Mouse (Mus musculus): Measurements from ENCODE around the gene Rexo4. TPM values are rescaled to one million over a fixed set of nuclear protein-coding genes. Genes with fewer than 3 reads are reported as not detected.
A peak's percentile ranks its signal among the peaks of the same experiment; 100 is the strongest.

Rexo4 gene
- polyA plus RNA-seq, 1 experiment, result 19.2 TPM

DNA sequence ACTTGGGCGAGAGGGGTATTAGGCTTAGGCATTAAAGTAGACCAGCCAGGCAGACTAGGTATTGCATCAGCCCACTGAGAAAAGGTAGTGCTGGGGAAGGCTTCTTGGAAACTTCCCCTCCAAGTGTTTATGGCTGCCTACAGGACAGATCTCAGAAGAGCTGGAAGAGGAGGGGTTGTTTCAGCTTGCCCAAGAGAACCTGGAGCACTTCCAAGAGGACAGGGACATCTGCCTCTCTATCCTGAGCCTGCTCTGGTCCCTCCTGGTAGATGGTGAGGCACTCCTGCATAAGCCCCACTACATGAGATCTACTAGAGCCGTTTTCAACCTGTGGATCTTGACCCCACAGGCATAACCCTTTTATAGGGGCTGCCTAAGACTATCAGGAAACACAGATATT is 13.8 kb downstream of the Rexo4 start:
- H3K4me3 ChIP-seq (ENCODE audit: insufficient read depth, low read depth, low read length), result no peak overlapping the region
- 89% methylated on average over 2 of the region's 2 CpGs for WGBS
- 0 out of 2 replicates have a peak, but pooled peaks cover 1% of the 10 kb centered on the region for H3K36me3 ChIP-seq (ENCODE audit: control insufficient read depth, insufficient read depth, low read length)
- H3K4me1 ChIP-seq (ENCODE audit: control insufficient read depth, insufficient read depth, low read length), result no peaks in the 10 kb centered on the region
- no peak for DNase-seq
- no peak overlapping the region for H3K27ac ChIP-seq (ENCODE audit: insufficient read depth, low read depth, low read length)
- no peaks in the 10 kb centered on the region for H3K27me3 ChIP-seq (replicated peaks; ENCODE audit: control insufficient read depth, insufficient read depth, low read length)
- TF ChIP-seq POLR2A (IDR thresholded peaks at IDR 0.05; ENCODE audit: low read depth, low read length) (no peak), CTCF (conservative IDR thresholded peaks at IDR 0.05; ENCODE audit: insufficient read depth, insufficient read length, low read depth, low read length) (no peak)

DNA sequence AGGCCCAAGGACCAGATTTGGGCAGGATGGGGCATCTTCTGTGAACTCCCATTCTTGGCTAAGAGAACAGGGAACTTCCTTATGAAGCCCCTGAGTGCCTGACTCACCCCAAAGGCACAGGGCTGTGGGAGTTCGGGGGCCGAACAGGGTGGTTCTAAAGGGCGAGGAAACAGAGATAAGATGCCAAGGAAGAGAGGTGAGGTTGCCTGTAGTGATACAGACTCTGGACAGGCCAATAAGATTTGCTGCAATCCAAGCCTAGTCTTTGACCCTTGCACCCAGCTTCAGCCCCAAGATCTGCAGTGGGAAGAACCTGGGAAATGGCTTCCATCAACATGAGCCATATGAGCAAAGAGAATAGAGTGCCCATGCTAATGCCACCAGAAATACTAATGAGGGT is 20.9 kb downstream of the Rexo4 start:
- no peak for TF ChIP-seq CTCF (conservative IDR thresholded peaks at IDR 0.05; ENCODE audit: insufficient read depth, insufficient read length, low read depth, low read length)
- no peak for TF ChIP-seq POLR2A (IDR thresholded peaks at IDR 0.05; ENCODE audit: low read depth, low read length)
- 87% methylated on average over 3 of the region's 3 CpGs for WGBS
- Histone ChIP-seq H3K4me3 (ENCODE audit: insufficient read depth, low read depth, low read length) (no peak overlapping the region), H3K36me3 (ENCODE audit: control insufficient read depth, insufficient read depth, low read length) (no peaks in the 10 kb centered on the region), H3K27ac (ENCODE audit: insufficient read depth, low read depth, low read length) (no peak overlapping the region), H3K27me3 (replicated peaks; ENCODE audit: control insufficient read depth, insufficient read depth, low read length) (no peaks in the 10 kb centered on the region), H3K4me1 (ENCODE audit: control insufficient read depth, insufficient read depth, low read length) (no peaks in the 10 kb centered on the region)
- no peak for DNase-seq

DNA sequence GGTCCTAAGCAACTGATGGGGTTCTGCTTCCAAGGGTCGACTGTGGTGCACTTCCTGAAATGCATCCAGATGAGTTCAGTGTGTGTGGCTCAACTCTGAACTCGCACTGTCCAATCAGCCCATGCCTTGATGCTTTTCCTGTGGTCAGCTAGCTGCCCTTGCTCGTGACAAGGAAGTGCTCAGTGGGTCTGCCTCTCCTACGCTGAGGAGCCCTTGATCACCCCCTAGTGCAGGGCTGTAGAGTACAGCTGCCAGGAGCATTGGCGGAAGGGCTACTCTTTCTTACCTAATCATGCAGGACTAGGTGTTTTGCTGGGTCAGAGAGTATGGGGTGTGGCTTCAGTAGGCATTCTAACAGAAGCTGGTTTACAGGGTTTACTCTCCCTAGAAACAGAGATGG is 22.6 kb downstream of the Rexo4 start:
- Histone ChIP-seq H3K4me1 (ENCODE audit: control insufficient read depth, insufficient read depth, low read length) (no peaks in the 10 kb centered on the region), H3K27me3 (replicated peaks; ENCODE audit: control insufficient read depth, insufficient read depth, low read length) (no peaks in the 10 kb centered on the region), H3K4me3 (ENCODE audit: insufficient read depth, low read depth, low read length) (no peak overlapping the region), H3K36me3 (ENCODE audit: control insufficient read depth, insufficient read depth, low read length) (no peaks in the 10 kb centered on the region), H3K27ac (ENCODE audit: insufficient read depth, low read depth, low read length) (no peak overlapping the region)
- peak; percentile 30 for DNase-seq
- 32% methylated on average over 5 of the region's 5 CpGs for WGBS
- no peak for TF ChIP-seq POLR2A (IDR thresholded peaks at IDR 0.05; ENCODE audit: low read depth, low read length)
- TF ChIP-seq CTCF (conservative IDR thresholded peaks at IDR 0.05; ENCODE audit: insufficient read depth, insufficient read length, low read depth, low read length), result peak; percentile 53

DNA sequence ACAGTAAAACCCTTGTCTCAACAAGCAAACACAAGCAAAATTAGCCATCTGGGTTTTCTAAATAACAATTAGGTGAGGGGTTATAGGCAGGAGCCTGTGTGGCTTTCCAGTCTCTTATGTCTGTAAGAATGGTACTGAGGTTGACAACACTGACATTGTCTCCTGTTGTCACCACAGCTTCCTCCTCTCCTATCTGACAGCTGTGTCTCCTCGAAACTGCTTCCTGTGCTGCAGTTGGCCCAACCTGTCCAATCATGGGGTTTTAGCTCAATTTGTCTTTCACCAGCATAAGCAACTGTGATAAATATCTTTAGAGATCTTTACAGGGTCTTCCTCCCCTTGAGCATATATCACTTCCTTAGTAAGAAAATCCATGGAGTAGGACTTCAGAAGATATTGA is 27.8 kb downstream of the Rexo4 start:
- no peak for DNase-seq
- Histone ChIP-seq H3K27me3 (replicated peaks; ENCODE audit: control insufficient read depth, insufficient read depth, low read length) (no peaks in the 10 kb centered on the region), H3K27ac (ENCODE audit: insufficient read depth, low read depth, low read length) (no peak overlapping the region), H3K4me1 (ENCODE audit: control insufficient read depth, insufficient read depth, low read length) (peaks cover 8% of the 10 kb centered on the region), H3K4me3 (ENCODE audit: insufficient read depth, low read depth, low read length) (no peak overlapping the region), H3K36me3 (ENCODE audit: control insufficient read depth, insufficient read depth, low read length) (no peaks in the 10 kb centered on the region)
- 44% methylated on average over 1 of the region's 1 CpGs for WGBS
- no peak for TF ChIP-seq POLR2A (IDR thresholded peaks at IDR 0.05; ENCODE audit: low read depth, low read length)
- TF ChIP-seq CTCF (conservative IDR thresholded peaks at IDR 0.05; ENCODE audit: insufficient read depth, insufficient read length, low read depth, low read length), result no peak

DNA sequence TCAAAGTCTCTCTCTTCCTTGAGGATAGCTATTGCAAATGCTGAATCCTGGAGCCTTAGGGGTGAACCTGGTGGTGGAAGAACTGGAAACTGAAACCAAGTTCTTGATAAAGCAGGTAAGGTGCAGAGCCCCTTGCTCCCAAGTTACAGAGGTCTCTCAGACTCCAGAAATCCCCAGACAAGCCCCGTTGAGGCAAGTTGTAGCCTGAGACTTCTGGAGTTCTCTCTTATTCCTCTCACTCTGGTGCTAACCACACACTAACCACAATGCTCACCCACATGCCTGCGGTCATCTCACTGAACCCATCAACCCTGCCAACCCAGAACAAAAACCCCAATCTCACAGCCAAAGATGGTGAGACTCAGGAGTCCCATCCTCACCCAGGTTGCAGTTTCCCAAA is 28.9 kb downstream of the Rexo4 start:
- no peak overlapping the region for H3K4me3 ChIP-seq (ENCODE audit: insufficient read depth, low read depth, low read length)
- TF ChIP-seq CTCF (conservative IDR thresholded peaks at IDR 0.05; ENCODE audit: insufficient read depth, insufficient read length, low read depth, low read length) (no peak), POLR2A (IDR thresholded peaks at IDR 0.05; ENCODE audit: low read depth, low read length) (no peak)
- 85% methylated on average over 2 of the region's 2 CpGs for WGBS
- H3K4me1 ChIP-seq (ENCODE audit: control insufficient read depth, insufficient read depth, low read length), result peaks cover 18% of the 10 kb centered on the region
- no peak overlapping the region for H3K27ac ChIP-seq (ENCODE audit: insufficient read depth, low read depth, low read length)
- no peak for DNase-seq
- H3K27me3 ChIP-seq (replicated peaks; ENCODE audit: control insufficient read depth, insufficient read depth, low read length), result no peaks in the 10 kb centered on the region
- H3K36me3 ChIP-seq (ENCODE audit: control insufficient read depth, insufficient read depth, low read length), result no peaks in the 10 kb centered on the region

DNA sequence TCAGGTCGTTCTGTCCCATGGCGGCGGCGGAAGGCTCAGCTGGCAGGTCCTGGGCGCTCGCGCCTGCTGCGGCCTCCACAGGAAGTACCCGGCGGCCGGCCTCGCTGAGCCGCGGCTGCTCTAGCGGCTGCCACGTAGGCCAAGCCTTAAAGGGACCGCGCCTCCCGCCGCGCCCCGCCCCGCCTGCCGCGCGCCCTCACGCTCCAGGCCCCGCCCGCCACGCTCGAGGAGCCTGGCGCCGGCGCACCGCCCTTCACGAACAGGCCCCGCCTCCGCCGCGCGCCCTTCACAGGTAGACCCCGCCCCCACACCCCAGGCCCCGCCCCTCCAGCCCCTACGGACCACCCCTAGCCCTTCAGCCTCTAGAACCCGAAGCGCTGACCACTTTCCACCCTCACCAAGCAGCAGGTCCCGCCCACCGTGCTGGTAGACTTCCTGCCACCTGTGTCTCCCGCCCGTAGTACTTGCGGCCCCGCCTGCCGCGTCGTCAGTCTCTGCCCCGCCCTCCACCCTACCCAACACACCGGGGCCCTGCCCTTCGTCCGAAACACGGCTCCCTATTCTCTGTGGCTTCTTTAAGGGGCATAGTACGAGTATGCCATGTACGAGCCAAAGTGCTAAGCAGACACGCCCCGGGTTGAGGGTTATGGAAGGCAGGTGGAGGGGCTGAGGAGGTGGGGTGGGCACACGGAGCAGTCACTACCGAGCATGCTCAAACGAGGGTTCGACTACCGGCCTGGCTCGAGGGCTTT is 30.7 kb downstream of the Rexo4 start, which contains the start of the genes Surf4 and Stkld1:
TSS of gene Surf4 (minus strand) at position 625 of the 752 bp plus-strand sequence.
TSS of gene Stkld1 (plus strand) at position 744 of the 752 bp plus-strand sequence.
- Histone ChIP-seq H3K27ac (ENCODE audit: insufficient read depth, low read depth, low read length) (peak within 1 kb of the TSS; percentile 84), H3K36me3 (ENCODE audit: control insufficient read depth, insufficient read depth, low read length) (no peaks in the 10 kb centered on the region), H3K27me3 (replicated peaks; ENCODE audit: control insufficient read depth, insufficient read depth, low read length) (no peaks in the 10 kb centered on the region), H3K4me1 (ENCODE audit: control insufficient read depth, insufficient read depth, low read length) (peaks cover 26% of the 10 kb centered on the region), H3K4me3 (ENCODE audit: insufficient read depth, low read depth, low read length) (peak within 1 kb of the TSS; percentile 88)
- no peak for TF ChIP-seq CTCF (conservative IDR thresholded peaks at IDR 0.05; ENCODE audit: insufficient read depth, insufficient read length, low read depth, low read length)
- peak; percentile 64 for TF ChIP-seq POLR2A (IDR thresholded peaks at IDR 0.05; ENCODE audit: low read depth, low read length)
- peak; percentile 98 for DNase-seq
- WGBS, result under 1% methylated on average over 69 of the region's 70 CpGs

DNA sequence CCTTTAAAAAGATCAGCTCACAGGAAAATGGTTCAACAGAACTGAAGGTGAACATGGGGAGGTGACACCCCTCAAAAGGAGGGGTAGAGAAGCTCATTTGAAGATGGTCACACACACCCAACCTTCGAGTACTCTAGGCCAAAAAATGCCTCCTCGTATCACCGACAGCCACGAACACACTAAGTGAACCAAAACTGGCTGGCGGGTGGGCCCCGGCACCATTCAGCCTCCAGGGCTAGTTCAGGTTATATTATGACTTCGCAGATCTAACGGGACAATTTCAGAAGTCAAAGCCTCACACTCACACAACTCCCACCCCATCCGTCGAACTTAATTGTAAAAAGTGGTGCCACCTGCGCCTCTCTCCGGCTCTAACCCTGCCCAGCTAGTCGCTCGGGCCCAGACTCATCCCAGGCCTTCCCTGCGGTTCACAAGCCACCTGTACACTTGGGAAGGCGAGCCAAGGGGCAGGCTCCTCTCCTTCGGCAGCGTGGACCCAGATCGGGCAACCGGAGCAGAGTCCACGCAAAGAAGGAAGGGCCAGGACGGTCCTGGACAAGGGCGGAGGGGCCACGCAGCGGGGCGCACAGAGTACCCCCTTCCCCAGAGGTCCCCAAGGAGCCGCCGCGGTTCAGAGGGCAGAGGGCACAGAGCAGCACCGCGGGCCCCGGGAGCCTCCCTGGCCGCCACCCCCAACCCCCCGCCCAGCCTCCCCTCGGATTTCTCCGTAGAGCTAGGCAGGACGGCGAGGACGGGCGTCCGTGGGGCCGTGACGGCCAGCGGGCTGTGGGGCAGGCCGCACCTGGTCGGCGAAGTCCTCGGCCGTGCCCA is 31.5 kb downstream of the Rexo4 start:
- peak overlapping the region; percentile 88 for H3K4me3 ChIP-seq (ENCODE audit: insufficient read depth, low read depth, low read length)
- DNase-seq, result peak; percentile 76

More for the DNA sequence above, 31.5 kb downstream of the Rexo4 start:
- peaks cover 32% of the 10 kb centered on the region for H3K4me1 ChIP-seq (ENCODE audit: control insufficient read depth, insufficient read depth, low read length)
- TF ChIP-seq POLR2A (IDR thresholded peaks at IDR 0.05; ENCODE audit: low read depth, low read length) (no peak), CTCF (conservative IDR thresholded peaks at IDR 0.05; ENCODE audit: insufficient read depth, insufficient read length, low read depth, low read length) (no peak)
- H3K27ac ChIP-seq (ENCODE audit: insufficient read depth, low read depth, low read length), result peak overlapping the region; percentile 84
- under 1% methylated on average over 49 of the region's 49 CpGs for WGBS
- no peaks in the 10 kb centered on the region for H3K27me3 ChIP-seq (replicated peaks; ENCODE audit: control insufficient read depth, insufficient read depth, low read length)
- no peaks in the 10 kb centered on the region for H3K36me3 ChIP-seq (ENCODE audit: control insufficient read depth, insufficient read depth, low read length)
